Mouse (Mus musculus) cerebellum, postnatal 36 days (tissue): ENCODE measurements at regions not wholly inside any gene's neighbourhood (a gene's known extent, or its start where the extent isn't known, plus 50 kb on each side); places are given as distances from the start of the nearest gene placed in this dataset.
A peak's percentile ranks its signal among the peaks of the same experiment; 100 is the strongest.

ENCODE experiments used
- DNase-seq, 2 experiments: peaks; one replicate each; pipeline ENCODE4 v3.0.0; 2021 to 2022; ENCODE audit warnings: mixed read lengths in 2 of 2

DNA sequence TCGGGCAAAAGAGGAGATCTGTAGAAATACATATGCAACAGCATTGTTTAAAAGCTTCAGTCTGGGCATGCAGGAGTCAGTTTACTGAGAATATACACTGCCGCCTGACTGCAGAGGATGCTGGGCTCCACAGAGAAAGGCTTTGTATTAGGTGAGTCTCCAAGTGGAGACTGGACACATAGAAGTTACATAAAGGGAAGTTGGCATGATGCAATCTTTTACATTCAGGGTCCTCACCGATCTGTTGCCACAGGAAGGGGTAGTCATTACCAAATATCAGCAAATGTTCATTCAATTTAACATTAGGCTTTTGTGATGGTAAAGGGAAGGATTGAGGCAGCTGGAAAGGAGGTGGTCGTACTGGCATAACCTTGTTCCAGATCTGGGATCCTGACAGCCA, 89.7 kb upstream of the Arntl start:
- no peak for DNase-seq

DNA sequence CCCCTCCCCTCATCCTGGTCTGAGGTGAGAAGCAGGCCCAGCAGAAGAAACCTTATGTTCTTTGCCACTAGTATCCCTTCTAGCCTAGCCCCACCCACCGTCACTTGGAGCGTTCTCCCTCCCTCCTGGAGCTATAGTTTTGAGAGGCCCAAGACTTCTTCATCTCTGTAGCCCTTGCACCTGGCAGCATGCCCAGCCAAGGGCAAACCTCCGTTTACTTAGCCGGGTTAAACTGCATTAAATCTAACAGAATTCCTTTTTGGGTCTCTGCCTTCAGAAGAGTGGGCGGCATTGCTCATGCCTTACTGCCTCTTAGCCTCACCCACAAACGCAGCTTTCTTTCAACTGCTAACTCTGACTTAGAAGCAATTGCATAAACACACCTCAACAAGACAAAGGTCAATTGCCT, 85.3 kb upstream of the Arntl start:
- no peak for DNase-seq

DNA sequence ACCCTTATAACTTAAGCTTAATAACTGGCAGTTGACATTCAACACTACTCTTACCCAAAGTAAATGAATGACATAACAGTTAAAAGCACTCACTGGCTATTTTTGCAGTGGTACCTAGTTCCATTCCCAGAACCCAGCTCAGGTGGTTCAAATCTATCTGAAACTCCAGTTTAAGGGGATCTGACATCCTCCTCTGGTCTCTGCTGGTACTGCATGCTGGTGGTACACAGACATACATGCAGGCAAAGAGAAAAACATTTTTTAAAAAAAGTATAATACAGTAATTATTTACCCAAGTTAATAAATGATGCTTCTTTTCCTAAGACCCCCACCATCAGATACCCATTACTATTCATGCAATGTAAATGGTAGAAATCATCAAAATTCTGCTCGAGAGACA, 81.3 kb upstream of the Arntl start:
- no peak for DNase-seq

DNA sequence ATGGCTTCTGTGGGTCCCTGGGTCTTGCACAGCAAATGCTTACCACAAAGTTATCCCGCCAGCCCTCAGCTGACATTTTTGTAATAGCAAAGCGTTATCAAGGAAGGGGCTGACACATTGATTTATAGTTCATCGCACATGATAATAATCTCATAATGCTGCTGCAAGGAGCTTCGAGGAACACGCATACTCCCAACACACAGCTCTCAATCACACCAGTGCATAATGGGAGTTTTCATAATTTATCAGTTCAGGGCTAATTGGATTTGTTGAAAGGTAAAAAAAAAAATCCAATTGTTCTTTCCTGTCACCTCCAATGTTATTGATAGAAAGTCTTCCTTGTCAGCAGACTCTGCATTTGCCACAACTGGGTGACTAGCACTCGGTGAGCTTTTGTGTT, 76.7 kb upstream of the Arntl start:
- no peak for DNase-seq

DNA sequence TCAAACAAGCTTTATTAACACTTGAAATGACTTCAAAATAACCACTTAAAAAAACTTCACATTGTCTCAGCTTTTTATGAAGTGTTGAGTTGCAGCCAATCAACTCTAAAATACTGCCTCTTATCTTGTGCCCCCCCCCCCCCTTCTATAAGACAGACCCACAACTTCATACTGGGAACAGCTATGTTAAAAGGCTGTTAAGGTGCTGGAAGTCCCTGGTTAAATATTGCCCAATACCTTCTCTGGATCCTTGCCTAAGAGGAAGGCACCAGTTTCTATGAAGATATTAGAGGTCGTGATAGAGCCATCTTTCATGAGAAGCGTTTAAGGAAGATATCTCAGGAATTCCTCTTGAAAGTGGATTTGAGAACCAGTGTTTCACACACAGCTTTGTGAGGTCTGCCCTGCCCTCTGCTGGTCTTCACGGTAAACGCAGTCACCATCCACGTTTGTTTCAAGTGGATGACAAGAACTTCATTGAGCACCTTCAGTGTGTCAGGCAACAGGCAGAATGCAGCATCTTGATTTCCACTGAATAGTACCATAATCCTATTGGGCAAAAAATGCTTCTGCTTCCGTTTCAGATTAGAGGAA, 75.2 kb upstream of the Arntl start:
- peak; percentile 83 to 92 for DNase-seq

DNA sequence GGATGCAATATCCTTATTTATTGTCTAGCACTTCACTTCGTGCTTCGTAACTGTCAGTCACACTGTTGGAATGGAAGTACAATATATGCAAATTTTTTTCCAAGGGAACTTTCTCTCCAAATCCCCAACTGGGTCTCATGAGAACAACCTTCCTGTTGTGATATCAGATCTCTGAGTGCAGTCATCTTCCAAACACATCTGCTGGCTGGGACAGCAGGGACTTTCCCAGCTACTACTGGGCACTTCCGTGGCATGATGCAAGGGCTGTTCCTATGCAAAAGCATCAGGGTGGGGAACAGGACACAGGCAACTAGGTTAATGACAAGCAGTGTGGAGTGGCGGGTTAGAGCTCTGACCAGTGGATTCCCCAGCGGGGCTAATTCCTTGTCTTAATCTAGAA, 73.4 kb upstream of the Arntl start:
- no peak for DNase-seq

DNA sequence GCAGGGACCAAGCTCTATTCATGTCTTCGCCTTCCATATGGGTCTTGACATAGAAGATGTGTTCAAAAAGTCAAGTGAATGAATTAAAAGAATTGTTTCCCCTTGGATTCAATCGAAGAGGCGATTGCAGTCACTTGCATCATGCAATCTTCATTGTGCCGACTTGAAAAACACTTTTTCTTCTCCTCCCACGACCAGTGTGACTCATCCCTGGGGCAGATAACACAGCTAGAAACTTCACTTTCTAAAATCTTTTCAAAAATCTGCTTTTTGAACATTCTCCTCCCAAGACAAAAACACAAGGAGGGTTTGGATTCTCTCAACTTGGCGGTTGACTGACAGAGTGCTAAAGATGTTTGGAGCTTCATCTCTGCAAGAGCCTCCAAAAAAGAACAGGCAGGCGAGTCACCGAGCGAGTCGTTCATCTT, 67.2 kb upstream of the Arntl start:
- DNase-seq: no peak

DNA sequence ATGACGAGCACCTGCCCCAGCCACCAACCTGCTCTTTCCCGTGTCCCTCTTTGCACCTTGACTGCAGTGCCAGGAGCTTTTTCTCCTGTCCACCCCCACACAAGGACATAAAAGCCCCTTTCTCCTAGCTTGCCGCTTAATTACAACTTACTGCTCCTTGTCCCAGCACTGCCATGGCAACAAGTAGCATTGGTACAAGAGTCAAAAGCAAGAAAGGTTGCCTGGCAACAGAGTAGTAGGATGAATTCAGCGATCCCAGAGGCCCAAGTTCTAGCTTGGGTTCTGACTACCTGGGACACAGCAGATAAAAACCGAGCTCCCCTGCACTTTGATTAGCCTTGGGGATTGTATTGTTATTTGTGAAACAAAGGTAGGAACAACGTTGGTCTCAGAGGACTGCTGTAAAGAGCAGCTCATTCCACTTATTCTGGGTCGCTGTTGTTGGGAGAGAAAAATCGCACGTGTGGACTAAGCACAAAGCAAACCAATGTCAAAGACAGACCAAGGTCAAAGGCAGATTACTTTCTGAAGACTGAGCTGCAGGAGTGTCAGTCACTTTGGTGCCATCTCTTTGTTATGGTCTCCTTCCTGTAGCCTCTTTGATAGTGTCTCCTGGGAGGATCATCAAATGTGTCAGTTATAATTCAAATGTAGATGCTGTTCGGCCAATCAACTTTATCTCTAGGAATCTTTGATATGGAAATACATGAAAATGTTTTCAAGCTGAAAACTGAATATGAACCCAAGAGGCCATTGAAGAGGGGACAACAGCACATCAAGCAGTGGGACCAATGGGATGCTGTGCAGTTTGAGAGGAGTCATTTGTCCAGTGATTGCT, 65.2 kb upstream of the Arntl start:
- no peak for DNase-seq

DNA sequence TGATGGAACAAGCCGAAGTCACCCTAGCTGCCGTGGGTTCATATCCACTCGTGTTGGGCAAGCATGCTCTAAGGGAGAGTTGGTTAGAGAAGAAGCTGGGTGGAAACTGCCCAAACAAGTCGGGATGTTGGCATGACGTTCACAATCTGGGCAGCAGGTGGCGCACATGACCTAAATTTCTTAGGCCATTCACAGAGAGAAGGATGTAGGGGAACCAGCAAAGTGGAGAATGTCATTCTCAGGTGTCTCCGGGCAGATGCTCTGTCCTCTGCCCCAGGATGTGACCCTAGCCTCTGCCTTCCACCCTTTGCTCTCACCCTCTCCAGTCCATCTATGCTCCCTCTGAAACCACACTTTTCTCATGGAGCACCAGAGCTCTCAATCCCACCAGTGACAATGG, 63.7 kb upstream of the Arntl start:
- DNase-seq: peak; percentile 90 to 95

DNA sequence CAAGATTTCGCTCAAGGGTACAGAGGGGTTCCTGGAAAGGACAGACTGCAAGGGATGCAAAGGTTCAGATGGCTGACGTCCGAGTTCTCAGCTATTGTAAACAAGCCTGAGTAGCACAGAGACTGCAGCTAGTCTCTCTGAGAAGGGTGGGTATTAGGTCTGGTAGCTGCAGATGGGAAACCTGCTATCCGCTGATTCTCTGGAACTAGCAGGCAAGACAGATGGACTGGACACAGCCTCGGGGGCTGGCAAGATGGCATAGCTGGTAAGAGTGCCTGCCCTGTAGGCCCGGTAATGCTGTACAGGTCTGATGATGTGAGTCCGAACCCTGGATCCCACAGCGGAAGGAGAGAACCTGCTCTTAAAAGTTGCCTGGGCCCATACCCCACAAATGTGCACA, 62.2 kb upstream of the Arntl start:
- DNase-seq: peak in 1 of 2 experiments; percentile 22

DNA sequence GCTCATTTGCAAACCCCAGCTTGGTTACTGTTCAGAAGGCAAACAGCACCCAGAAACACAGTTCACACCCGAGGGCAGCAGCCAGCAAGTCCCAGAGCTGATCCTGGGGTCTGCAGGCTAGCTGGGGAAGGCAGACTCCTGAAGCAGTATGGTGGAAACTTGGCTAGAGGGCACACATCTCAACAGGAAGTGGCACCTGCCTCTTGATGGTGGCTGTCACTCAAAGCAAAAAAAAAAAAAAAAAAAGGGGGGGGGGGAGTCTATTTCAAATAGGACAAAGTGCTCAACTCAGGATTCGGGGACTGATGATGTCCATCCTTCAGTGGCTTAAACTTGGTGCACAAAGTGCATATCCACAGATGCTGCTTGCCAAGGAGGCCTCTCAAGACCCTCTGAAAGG, 61.2 kb upstream of the Arntl start:
- DNase-seq: no peak

DNA sequence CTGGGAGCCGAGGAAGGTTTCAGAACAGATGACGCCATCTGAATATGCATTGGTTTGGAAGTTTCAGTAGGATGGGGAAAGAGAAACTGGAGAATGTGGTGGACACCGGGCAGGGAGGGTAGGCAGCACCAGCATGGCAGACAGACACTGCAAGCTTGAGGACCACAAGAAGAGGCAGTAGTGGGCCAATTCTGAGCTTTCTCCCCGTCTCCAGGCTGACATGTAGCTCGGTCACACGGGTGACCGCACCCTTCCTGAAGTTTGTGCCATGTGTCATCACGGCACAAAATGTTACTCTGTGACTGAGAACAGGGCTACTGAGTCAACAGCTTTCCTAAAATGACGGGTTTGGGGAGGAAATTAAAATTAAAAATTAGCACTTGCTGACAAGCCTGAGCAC, 60.7 kb upstream of the Arntl start:
- no peak for DNase-seq

DNA sequence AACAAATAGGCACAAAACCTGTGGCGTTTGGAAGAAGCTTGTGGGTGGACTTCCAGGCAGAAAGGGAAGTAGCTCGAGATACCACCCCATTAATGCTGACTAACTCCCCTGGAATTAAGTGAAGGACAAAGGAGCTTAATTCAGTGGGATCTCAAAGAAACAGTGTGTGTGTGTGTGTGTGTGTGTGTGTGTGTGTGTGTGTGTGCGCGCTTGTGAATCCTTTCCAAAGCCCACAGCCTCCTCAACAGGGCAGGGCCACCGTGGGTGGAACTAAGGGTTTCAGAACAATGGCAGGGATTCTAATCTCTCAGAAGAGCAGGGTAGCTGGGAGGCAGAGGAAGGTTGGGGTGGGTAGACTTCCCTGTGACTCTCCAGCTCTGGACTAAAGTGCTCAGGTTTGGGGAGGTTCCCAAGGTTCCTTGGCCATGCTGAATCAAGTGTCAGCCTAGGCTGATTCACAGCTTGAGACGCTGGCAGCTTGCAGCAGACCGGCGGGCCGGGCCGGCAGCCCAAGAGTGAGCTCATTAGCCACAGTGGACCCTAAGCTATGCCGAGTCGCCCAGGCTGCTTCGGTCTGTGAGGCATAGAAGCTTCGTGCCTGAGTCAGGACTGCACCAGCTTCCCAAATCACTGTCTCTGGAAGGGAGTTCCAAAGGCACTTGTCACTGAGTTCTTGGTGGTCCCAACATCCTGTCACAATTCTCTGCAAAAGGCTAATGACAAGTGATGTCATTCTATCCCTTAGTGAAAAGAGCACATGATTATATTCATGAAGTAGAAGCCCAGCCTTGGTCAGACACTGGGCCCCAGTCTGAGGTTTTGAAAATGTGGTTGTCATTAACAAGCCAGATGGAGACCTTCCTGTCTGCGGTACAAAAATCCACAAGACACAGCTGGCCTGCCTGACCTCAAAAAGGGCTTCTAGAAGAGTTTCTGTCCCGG, 59.6 kb upstream of the Arntl start:
- peak; percentile 74 to 79 for DNase-seq

DNA sequence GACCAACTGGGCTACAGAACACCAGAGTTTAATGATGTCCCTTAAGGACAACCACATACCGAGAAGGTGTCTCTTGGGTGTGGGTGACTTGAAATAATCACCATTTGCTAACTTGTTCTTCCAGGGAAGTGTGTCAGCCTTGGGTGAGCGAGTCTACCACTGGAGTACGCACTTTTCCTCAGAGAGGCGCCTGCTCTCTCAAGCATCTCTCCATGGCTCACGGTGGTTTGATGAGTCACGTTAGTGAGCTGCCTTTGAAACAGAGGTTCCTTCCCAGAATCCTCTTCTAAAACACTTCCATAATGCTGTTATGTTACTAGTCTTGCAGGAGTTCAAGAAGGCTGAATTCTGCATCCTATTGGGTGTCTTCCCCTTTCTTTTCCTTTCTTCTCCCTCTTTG, 58.6 kb upstream of the Arntl start:
- no peak for DNase-seq

DNA sequence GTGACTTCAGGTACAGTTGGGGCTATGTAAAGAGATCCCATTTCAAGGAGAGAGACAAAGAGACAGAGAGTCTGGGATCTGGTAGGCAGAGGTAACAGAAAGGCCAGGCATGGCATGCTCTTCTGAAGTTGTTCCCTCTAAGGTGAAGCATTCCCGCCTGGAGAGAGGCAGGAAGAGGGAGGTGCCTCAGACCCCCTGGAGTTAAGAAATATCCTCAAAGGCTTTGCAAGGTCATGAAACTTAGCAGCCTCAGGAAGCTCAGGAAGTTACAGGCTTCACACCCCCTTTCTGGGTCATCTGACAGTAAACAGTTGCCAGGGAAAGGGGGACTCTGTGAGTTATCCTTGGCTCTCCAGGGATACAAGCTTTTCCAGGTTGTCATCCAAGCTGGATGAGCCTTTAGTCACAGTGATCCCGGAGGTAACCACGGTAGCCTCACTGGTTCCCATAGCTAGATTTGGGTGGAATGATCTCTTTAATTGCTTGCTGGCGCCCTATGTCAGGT, 57.2 kb upstream of the Arntl start:
- DNase-seq: no peak

DNA sequence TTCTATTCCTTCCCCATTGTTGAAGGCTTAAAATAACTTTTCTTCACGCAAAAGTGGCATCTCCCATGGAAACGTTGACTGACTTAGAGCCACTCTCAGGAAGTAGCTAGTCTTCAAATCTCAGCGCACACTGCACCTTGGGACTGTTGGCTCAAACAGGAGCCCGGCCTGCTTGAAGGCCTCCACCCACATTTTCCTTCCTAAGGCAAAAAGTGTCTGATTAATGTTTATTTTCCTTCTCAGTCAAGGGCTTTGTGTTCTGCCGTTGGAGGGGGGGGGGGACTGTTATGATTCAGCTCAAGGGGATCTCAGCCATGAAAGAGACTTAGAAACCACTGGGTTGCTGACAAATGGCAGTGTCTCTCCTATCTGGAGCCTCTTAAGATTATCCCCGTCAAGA, 56.5 kb upstream of the Arntl start:
- no peak for DNase-seq

DNA sequence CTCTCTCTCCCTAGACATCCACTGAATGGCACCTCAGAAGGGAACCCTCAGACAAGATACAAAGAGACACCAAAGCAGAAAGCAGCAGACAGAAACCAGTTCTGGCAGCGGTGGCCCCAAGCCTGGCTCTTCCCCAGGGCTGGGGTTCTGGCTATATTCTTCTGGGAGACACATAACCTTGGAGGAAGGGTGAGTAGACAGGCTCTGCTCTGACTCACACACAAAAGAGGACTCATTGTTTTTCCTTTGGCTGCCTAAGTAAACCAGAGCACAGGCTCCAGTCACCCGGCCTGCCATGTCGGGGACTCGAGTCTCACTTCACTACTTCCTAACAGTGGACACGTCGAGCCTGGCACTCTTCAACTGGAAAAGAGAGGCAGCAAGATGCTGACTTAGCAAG, 55.8 kb upstream of the Arntl start:
- DNase-seq: no peak

DNA sequence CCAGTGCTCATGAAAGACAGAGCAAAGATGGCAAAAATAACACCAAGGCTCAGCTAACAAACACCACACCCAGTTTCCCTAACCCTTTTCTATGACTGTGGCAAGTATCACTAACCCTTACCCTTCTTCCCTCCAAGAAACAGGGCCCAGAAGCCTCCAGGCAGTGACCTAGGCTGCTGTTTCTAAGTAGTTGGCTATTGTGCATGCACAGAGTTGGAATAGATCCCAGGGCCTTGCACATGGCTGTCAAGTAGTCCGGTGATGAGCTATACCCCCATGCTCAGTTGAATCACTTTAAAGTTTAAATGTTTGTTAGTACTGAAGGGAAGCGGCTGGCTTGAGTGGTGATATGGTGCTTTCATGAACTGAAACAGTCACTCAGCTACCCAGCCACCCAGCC, 53.9 kb upstream of the Arntl start:
- DNase-seq: no peak

DNA sequence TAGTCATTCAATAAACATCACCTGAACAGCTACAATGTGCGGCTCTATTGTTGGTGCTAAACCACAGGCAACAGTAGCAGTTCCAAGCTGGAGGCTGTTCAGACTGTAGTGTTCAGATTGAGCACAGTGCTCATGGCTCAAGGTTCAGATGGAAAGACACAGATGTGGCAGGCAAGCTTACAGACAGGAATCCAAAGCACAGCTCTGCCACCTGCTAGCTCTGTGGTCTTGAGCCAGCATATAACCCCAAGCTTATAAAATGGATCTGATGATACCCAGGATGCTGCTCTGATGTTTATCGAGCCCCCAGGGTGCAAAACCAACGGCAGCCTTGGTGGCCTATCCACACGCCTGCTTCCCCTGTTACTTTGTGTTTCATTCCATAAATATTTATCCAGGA, 53.2 kb upstream of the Arntl start:
- DNase-seq: no peak

DNA sequence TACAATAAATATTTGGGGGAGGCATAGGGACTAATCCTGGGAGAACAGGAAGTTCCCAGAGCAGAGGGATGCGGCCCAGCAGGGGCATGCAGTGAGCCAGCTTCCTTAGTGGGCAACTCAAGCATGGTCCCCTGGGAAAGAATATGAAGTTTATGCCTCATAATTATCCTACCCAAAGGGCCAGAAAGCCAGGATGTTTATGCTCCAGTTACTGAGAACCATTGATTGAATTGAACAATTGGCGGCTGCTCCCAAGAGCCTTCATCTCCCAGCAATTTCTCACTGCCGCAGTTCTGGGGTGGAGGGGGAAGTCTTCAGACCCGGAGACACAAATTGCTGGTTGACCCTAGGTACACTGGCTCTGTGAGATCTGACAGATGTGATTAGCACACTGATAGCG, 50.9 kb upstream of the Arntl start:
- no peak for DNase-seq

DNA sequence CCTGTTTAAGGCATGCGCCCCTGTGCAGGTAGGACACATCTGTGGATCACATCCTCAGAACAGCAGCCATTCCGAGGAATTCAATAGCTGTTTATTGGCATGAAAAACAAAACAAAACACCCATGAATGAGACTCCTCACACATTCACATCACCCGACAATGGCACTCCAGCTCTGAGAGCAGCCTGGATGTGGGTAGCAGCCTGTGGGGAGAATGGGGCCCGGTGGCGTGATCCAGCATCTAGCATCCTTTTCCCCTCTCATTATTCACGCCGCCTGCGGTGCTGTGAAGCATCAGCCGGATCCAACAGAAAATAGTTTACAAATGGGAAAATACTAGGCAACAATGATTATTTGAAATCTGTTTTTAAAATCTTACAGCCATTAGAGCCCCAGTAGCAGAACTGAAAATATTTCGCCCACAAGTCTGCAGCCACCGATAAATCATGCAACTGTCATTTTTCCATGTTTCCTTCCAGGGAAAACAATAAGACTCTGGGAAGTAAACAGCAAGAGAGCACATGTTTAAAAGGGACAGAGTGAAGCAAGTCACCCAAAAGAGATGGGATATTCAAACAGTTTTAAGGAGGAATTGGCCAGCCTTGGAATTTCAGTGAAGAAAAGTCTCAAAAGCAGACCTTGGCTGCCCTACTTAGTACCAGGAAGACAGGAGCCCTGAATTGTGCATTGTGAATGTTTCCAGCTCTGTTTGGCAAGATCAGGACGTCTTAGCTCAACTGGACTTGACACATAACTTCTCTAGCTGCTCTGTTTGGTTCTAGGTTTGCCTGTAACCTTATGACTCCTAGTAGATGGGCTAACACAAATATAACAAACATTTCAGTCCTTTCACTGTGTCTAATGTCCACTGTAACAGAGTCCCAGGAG, 50.2 kb upstream of the Arntl start:
- DNase-seq: no peak
